Comparison of ENCODE assay signal across 9 mouse cellular contexts in genomic region chr4:85186011-85186410, GRCm38 (mm10). TPM values are rescaled to one million over a fixed set of nuclear protein-coding genes. Genes with fewer than 3 reads are reported as not detected.
A peak's percentile ranks its signal among the peaks of the same experiment; 100 is the strongest.
DNase-seq lines count a peak whose midpoint lies in the region; ATAC-seq and TF ChIP-seq lines count a peak whose summit lies in the region.
"Had no signal": no experiment of that assay in that cellular context is flagged by ENCODE, and none has a peak within 500 bp of the region (broad histone marks: within the 10 kb centered on the region; RNA-seq: fewer than 3 reads in every experiment).

No protein-coding gene starts in this region.

- WGBS in cerebellum, adult 2 months, result 68% methylated on average over 4 of the region's 4 CpGs
- 59% methylated on average over 4 of the region's 4 CpGs for WGBS in kidney, postnatal 0 days
- WGBS in thymus, adult 2 months, result 69% methylated on average over 4 of the region's 4 CpGs

- H3K9me3 ChIP-seq in kidney, postnatal 0 days (replicated peaks; ENCODE audit: low read length), result no peaks in the 10 kb centered on the region

- H3K9ac ChIP-seq in kidney, postnatal 0 days (ENCODE audit: low read depth, low read length), result no peak overlapping the region

- no peaks in the 10 kb centered on the region for H3K27me3 ChIP-seq in cerebellum, adult 2 months (ENCODE audit: control insufficient read depth, insufficient read depth, low read length)
- H3K27me3 ChIP-seq in kidney, postnatal 0 days (ENCODE audit: insufficient read depth, low read length), result no peaks in the 10 kb centered on the region
- H3K27me3 ChIP-seq in thymus, adult 2 months (ENCODE audit: control insufficient read depth, insufficient read depth, low read length), result no peaks in the 10 kb centered on the region

- H3K4me3 ChIP-seq in cerebellum, adult 2 months (replicated peaks; ENCODE audit: insufficient read depth, low read depth, low read length), result no peak overlapping the region
- no peak overlapping the region for H3K4me3 ChIP-seq in kidney, postnatal 0 days (replicated peaks; ENCODE audit: low read depth, low read length)
- H3K4me3 ChIP-seq in thymus, adult 2 months (ENCODE audit: control insufficient read depth, insufficient read depth, low read length), result no peak overlapping the region

- ATAC-seq in kidney, postnatal 0 days (replicated peaks; ENCODE audit: low FRiP score, low read depth), result no peak; the same call in 1 of the 2 replicates

- no peak overlapping the region for H3K4me2 ChIP-seq in kidney, postnatal 0 days (ENCODE audit: low read length)

- H3K36me3 ChIP-seq in kidney, postnatal 0 days (ENCODE audit: insufficient read depth, low read length), result no peaks in the 10 kb centered on the region
- no peaks in the 10 kb centered on the region for H3K36me3 ChIP-seq in thymus, adult 2 months (ENCODE audit: control insufficient read depth, insufficient read depth, low read length)

- no peak overlapping the region for H3K27ac ChIP-seq in cerebellum, adult 2 months (ENCODE audit: insufficient read depth, low read length)
- no peak overlapping the region for H3K27ac ChIP-seq in kidney, postnatal 0 days
- no peak overlapping the region for H3K27ac ChIP-seq in thymus, adult 2 months (ENCODE audit: control insufficient read depth, insufficient read depth, low read length)

- H3K4me1 ChIP-seq in cerebellum, adult 2 months (ENCODE audit: control insufficient read depth, insufficient read depth, low read length), result no peaks in the 10 kb centered on the region
- no peaks in the 10 kb centered on the region for H3K4me1 ChIP-seq in kidney, postnatal 0 days (replicated peaks; ENCODE audit: insufficient read depth, low read length)
- H3K4me1 ChIP-seq in thymus, adult 2 months (replicated peaks; ENCODE audit: control insufficient read depth, insufficient read depth, low read length), result no peaks in the 10 kb centered on the region

- no peak for DNase-seq in cerebellum, adult 2 months
- no peak for DNase-seq in cerebellum, postnatal 4 days (ENCODE audit: low spot score in 2 of 2)
- no peak for DNase-seq in kidney, postnatal 0 days (ENCODE audit: low spot score)
- DNase-seq in kidney, postnatal 4 days, result no peak
- DNase-seq in thymus, adult 2 months, result no peak
- no peak for DNase-seq in thymus, postnatal 14 days
- DNase-seq in B cell, adult 2 months, result no peak
- no peak for DNase-seq in frontal cortex, adult 2 months (ENCODE audit: extremely low spot score in 1 of 2, low spot score in 1 of 2)
- DNase-seq: thymus, postnatal 36 days had no signal

- TF ChIP-seq POLR2A in cerebellum, adult 2 months (IDR thresholded peaks at IDR 0.05; ENCODE audit: borderline replicate concordance, insufficient read depth, low read length), result no peak
- TF ChIP-seq POLR2A in thymus, adult 2 months (IDR thresholded peaks at IDR 0.05; ENCODE audit: control insufficient read depth, extremely low read depth, insufficient read depth, low read length, poor library complexity), result no peak

- TF ChIP-seq CTCF in cerebellum, adult 2 months (IDR thresholded peaks at IDR 0.05; ENCODE audit: borderline replicate concordance, insufficient read depth, low read depth, low read length), result peak; percentile 64
- TF ChIP-seq CTCF in kidney, postnatal 0 days (IDR thresholded peaks at IDR 0.05; ENCODE audit: low read depth), result peak; percentile 63
- peak; percentile 54; the same call in 1 of the 2 replicates for TF ChIP-seq CTCF in thymus, adult 2 months (IDR thresholded peaks at IDR 0.05; ENCODE audit: borderline replicate concordance, control insufficient read depth, extremely low read depth, insufficient read depth, low read length, poor library complexity)

RNA-seq across cellular contexts. Expression of gene Sh3gl2, which starts 18.9 kb away (rescaled TPM):
- polyA plus RNA-seq in cerebellum, adult 2 months (2012; rRNA removed), result 369 and 387 TPM in 2 replicates
- polyA plus RNA-seq in kidney, postnatal 0 days (2015; fragmentation: Nextera tagmentation; extraction: Ambion mirVana), result 20.0 and 22.1 TPM in 2 replicates
- 0.11 and 0.22 TPM in 2 replicates for polyA plus RNA-seq in thymus, adult 2 months (2012; rRNA removed)
- 242 and 254 TPM in 2 replicates for polyA plus RNA-seq in frontal cortex, adult 2 months (2012; rRNA removed)

Comparison
In these comparisons a context has a peak if more than half of its experiments do, and no peak if none do; other contexts are left out.
1. RNA of gene Sh3gl2, which starts 18.9 kb away (polyA plus RNA-seq): 369 to 387 TPM in cerebellum, adult 2 months, 242 to 254 TPM in frontal cortex, adult 2 months and 20.0 to 22.1 TPM in kidney, postnatal 0 days; 0.11 to 0.22 TPM in thymus, adult 2 months; every median in the first group is over 10 times any median in the second.
2. Peak in every context shown above with its lines, with median percentiles within 50 percentile points of each other: CTCF ChIP-seq.